Mouse (Mus musculus) heart, embryonic 16.5 days (tissue): ENCODE measurements at regions not wholly inside any gene's neighbourhood (a gene's known extent, or its start where the extent isn't known, plus 50 kb on each side); places are given as distances from the start of the nearest gene placed in this dataset.
A peak's percentile ranks its signal among the peaks of the same experiment; 100 is the strongest.

Experiments
- ATAC-seq: fragments of 200-750 bp; cut with Nextera tagmentation; replicated peaks from 2 replicates; pipeline ENCODE4 v1.8.0; 2017; ENCODE audit warnings: moderate number of reproducible peaks; ENCODE audit not compliant: insufficient read depth, low FRiP score; ENCODE audit errors: extremely low read depth
- H3K27ac ChIP-seq: fragments of 300-500 bp; sonication (generic); 2 replicates; pipeline ENCODE4 v1.5.1; 2014; ENCODE audit warnings: mild to moderate bottlenecking, low read length, control low read depth, moderate library complexity
- H3K27me3 ChIP-seq: fragments of 300-500 bp; sonication (generic); 2 replicates; pipeline ENCODE4 v1.6.1; 2014; ENCODE audit warnings: low read length, mixed read lengths; ENCODE audit not compliant: control insufficient read depth, insufficient read depth
- H3K36me3 ChIP-seq: fragments of 300-500 bp; sonication (generic); 2 replicates; pipeline ENCODE4 v1.6.1; 2014; ENCODE audit not compliant: control insufficient read depth, insufficient read depth
- H3K4me1 ChIP-seq: fragments of 300-500 bp; sonication (generic); 2 replicates; pipeline ENCODE4 v1.6.1; 2014; ENCODE audit warnings: low read length, mixed read lengths; ENCODE audit not compliant: control insufficient read depth, insufficient read depth
- H3K4me2 ChIP-seq: fragments of 300-500 bp; sonication (generic); 2 replicates; pipeline ENCODE4 v1.6.1; 2014; ENCODE audit warnings: low read depth, mild to moderate bottlenecking, control low read depth, low read length
- H3K4me3 ChIP-seq: fragments of 300-500 bp; sonication (generic); 2 replicates; pipeline ENCODE4 v1.5.1; 2014; ENCODE audit warnings: mild to moderate bottlenecking, control low read depth, low read length
- H3K9ac ChIP-seq: fragments of 300-500 bp; sonication (generic); 2 replicates; pipeline ENCODE4 v1.6.1; 2014; ENCODE audit warnings: low read length, control low read depth
- H3K9me3 ChIP-seq: fragments of 300-500 bp; sonication (generic); replicated peaks from 2 replicates; pipeline ENCODE4 v1.6.1; 2016; ENCODE audit warnings: low read length; ENCODE audit not compliant: control insufficient read depth
- WGBS: fragments of 180-500 bp; shearing (Covaris S2); extraction: QIAGEN DNeasy Blood & Tissue Kit; methylation state at CpG from one replicate; pipeline ENCODE4 v1.1.7; 2014; 5-methylcytosine and 5-hydroxymethylcytosine counted together

DNA sequence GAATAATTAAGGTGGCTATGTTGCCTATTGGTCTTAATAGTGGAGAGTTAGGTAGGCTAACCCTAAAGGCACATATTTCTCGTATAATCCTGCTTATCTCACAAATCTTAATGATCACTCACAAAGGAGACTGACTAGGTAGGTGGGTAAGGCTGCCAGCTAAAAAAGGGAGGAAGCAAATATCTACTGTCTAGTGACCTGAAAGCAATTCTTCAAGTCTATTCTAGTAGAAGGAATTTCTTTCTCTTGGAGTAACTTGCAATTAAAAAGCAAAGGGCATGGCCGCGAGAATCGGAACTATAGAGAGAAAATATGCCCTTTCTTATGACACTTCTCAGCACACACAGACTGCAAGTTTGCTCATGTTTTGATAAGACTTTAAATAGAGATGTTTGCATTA, 201.6 kb downstream of the C1d start:
- ATAC-seq, result no peak
- H3K4me2 ChIP-seq, result no peak overlapping the region
- no peak overlapping the region for H3K27ac ChIP-seq

DNA sequence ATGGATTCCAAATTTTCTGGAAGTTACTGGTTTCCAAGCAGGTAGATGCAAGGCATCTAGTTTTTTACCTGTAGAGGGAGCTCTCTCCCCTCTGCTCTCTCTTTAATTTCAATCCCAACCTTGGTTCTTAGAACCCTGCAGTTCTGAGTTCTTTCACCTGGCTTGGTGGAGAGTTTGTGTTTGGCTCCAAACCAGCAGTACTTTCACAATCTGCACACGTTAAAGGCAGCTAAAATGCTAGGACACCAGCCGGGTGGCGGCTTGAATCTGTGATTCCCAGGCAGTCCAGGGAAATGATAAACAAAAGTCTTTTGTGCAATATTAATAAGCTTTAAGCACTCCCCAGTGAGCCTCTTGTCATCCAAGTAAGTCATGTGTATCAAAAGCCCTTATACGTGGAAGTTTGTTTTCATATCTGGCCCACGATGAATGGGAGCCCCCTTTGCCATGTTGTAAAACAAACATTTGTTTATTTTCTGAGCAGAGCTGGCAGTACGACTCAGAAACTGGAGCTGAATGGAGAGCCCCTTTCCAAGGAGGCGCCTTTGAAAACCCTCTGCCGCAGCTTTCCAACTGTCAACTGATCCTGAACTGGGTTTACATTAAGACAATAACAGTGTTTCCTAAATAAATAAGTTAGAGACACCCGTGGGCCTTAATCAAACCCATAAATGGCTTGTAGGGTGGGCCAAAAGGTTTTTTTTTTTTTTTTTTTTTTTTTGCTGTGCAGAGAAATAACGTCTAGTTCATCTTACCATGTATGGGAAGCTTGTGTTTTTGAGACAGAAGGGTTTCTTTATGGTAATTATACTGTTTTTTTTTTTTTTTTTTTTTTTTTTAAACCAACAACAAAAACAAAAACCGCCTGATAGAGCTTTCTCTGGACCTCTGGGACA, 202.9 kb downstream of the C1d start:
- WGBS, result 24% methylated on average over 11 of the region's 11 CpGs
- H3K27me3 ChIP-seq, result no peaks in the 10 kb centered on the region
- H3K27ac ChIP-seq, result peak overlapping the region; percentile 50
- no peak overlapping the region; the same call in 1 of the 2 replicates for H3K9ac ChIP-seq
- ATAC-seq, result peak; percentile 18; the same call in 1 of the 2 replicates
- 0 out of 2 replicates have a peak, but pooled peaks cover 2% of the 10 kb centered on the region for H3K4me1 ChIP-seq
- no peaks in the 10 kb centered on the region for H3K36me3 ChIP-seq
- peak overlapping the region; percentile 67 for H3K4me2 ChIP-seq
- H3K9me3 ChIP-seq, result no peaks in the 10 kb centered on the region
- peak overlapping the region; percentile 43 for H3K4me3 ChIP-seq

More for the DNA sequence above, 201.6 kb downstream of the C1d start:
- no peak overlapping the region for H3K9ac ChIP-seq
- H3K4me1 ChIP-seq, result 0 out of 2 replicates have a peak, but pooled peaks cover 2% of the 10 kb centered on the region
- no peaks in the 10 kb centered on the region for H3K36me3 ChIP-seq
- no peak overlapping the region for H3K4me3 ChIP-seq
- H3K27me3 ChIP-seq, result no peaks in the 10 kb centered on the region
- H3K9me3 ChIP-seq, result no peaks in the 10 kb centered on the region
- 78% methylated on average over 4 of the region's 4 CpGs for WGBS

DNA sequence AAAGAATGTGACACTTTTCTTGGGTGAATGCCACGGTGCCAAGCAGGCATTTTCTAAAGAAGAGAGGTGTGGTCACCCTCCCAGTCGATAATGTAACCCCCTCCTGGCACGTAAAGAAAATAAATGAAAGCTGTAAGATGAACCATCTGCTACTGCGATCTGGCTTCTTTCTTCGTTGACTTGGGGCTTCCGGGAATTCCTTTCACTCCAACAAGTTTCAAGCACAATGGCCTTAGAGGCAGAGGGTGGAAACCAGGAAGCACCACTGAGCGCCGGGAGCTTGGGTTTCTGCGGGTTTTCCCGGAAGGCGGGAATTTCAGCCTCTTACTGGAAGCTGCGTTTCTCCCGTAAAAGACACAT, 203.5 kb downstream of the C1d start:
- Histone ChIP-seq H3K4me1 (0 out of 2 replicates have a peak, but pooled peaks cover 2% of the 10 kb centered on the region), H3K36me3 (no peaks in the 10 kb centered on the region), H3K4me2 (peak overlapping the region; percentile 67), H3K27ac (peak overlapping the region; percentile 50), H3K9ac (peak overlapping the region; percentile 52), H3K27me3 (no peaks in the 10 kb centered on the region), H3K9me3 (no peaks in the 10 kb centered on the region), H3K4me3 (peak overlapping the region; percentile 43)
- 8% methylated on average over 13 of the region's 13 CpGs for WGBS
- ATAC-seq, result peak; percentile 41; the same call in 1 of the 2 replicates

DNA sequence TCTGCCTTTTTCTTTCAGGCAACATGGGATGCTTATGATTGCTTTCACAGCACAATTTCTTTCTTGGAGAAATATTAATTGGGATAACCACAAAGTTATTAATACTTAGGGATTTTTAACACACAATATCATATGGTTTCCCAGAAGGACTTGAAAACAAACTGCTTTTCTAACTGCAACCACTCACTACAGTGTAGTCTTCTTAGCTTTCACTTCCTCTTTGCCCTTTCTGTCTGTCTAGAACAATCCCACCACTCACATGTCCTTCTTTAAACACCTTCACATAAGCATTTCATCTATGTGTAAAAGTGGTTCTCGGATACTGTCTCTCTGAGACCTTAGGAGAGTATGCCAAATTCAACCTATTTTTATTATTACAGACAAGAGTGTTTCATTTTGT, 204.3 kb downstream of the C1d start:
- Histone ChIP-seq H3K4me3 (no peak overlapping the region), H3K4me1 (0 out of 2 replicates have a peak, but pooled peaks cover 2% of the 10 kb centered on the region), H3K9me3 (no peaks in the 10 kb centered on the region), H3K27me3 (no peaks in the 10 kb centered on the region), H3K36me3 (no peaks in the 10 kb centered on the region), H3K4me2 (no peak overlapping the region), H3K9ac (no peak overlapping the region), H3K27ac (no peak overlapping the region)
- no peak for ATAC-seq
- WGBS, result 75% methylated on average over 1 of the region's 1 CpGs

DNA sequence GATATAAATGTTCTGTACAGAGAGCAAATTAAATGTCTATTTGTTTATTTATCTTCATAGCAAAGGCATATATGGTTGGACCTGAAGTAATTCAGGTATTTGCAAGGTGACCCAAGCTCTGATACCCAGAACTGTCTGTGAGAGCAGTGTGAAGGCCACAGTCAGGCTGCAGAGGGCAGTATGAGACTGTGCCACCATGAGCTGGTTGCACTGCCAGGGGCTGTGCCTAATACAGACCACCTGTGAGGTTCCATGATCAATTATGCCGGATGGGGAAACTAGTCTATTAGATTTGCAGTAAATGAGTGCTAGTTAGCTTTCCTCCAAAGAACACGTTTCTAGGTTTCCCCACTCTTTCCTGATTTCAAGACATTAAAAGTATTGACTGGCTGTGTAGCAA, 207.5 kb downstream of the C1d start:
- H3K9ac ChIP-seq, result no peak overlapping the region
- WGBS, result 51% methylated on average over 2 of the region's 2 CpGs
- no peaks in the 10 kb centered on the region for H3K27me3 ChIP-seq
- no peak overlapping the region for H3K27ac ChIP-seq
- no peak overlapping the region for H3K4me3 ChIP-seq
- no peaks in the 10 kb centered on the region for H3K36me3 ChIP-seq
- peaks cover 7% of the 10 kb centered on the region for H3K4me1 ChIP-seq
- H3K9me3 ChIP-seq, result no peaks in the 10 kb centered on the region
- no peak for ATAC-seq
- no peak overlapping the region for H3K4me2 ChIP-seq

DNA sequence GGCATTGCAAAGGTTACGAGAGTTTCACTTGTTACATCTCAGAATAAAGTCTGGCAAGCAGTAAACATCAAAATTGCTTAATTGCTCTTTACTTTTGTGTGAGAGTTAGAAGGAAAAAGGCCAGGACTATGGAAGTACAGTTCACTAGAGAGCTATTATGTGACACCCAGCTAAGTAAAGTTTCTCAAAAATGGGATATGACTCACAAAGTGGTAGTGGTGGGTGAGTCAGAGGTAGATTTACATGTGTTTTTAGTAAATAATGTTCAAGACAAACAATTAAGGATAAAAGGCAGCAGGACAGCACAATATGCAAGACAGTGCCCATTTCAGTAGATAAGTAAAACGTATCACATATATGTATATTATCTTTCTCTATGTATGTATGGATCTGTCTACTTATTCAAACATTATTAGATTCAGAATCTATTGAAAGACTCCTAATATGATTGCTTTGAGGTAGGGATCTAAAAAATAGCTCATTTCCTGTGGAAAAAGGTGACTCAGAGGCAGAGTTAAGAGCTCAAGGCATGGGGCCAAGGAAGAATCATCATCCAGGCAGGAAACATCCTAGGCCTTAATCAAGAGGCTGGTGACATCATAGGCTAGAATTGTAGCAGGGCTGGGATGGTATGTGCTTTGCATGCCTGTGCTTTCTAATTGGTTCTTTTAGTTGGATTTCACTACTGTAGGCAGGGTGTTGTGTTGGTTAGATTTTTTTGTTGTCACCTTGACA, 211.2 kb downstream of the C1d start:
- no peak overlapping the region for H3K9ac ChIP-seq

DNA sequence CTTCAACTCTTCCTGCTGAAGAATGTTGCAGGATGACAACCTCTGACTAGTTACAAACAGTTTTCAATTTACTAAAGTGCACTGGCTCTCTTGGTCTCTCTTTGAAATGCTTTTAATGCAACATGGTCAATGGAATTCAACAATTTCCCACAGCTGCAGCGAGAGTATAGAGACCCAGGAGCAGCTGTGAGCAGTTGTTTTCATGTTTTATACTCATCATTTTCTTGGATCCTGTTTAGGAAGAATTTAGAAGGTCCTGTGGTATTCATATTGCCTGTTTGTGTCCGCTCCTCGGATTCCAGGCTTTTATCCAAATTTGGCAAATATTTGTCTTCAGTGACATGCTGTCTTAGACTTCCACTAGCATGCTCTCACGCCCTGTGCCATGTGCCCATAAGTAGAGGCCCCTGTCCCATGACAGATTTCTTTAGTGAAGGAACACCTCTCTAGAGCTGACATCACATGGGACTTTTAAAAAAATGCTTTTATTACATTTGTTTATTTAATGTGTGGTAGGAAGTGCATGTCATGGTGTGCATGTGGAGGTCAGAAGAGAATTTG, 224.1 kb downstream of the C1d start:
- Histone ChIP-seq H3K4me3 (no peak overlapping the region), H3K36me3 (no peaks in the 10 kb centered on the region), H3K4me1 (no peaks in the 10 kb centered on the region), H3K9me3 (no peaks in the 10 kb centered on the region), H3K9ac (no peak overlapping the region), H3K27me3 (no peaks in the 10 kb centered on the region), H3K4me2 (no peak overlapping the region), H3K27ac (no peak overlapping the region)
- 64% methylated on average over 4 of the region's 4 CpGs for WGBS
- no peak for ATAC-seq

More for the DNA sequence above, 211.2 kb downstream of the C1d start:
- WGBS, result 72% methylated on average over 2 of the region's 2 CpGs
- peak; percentile 90 for ATAC-seq
- Histone ChIP-seq H3K4me2 (no peak overlapping the region), H3K9me3 (no peaks in the 10 kb centered on the region), H3K27ac (peak overlapping the region; percentile 20; the same call in 1 of the 2 replicates), H3K4me1 (peaks cover 5% of the 10 kb centered on the region), H3K4me3 (no peak overlapping the region), H3K27me3 (no peaks in the 10 kb centered on the region), H3K36me3 (no peaks in the 10 kb centered on the region)

DNA sequence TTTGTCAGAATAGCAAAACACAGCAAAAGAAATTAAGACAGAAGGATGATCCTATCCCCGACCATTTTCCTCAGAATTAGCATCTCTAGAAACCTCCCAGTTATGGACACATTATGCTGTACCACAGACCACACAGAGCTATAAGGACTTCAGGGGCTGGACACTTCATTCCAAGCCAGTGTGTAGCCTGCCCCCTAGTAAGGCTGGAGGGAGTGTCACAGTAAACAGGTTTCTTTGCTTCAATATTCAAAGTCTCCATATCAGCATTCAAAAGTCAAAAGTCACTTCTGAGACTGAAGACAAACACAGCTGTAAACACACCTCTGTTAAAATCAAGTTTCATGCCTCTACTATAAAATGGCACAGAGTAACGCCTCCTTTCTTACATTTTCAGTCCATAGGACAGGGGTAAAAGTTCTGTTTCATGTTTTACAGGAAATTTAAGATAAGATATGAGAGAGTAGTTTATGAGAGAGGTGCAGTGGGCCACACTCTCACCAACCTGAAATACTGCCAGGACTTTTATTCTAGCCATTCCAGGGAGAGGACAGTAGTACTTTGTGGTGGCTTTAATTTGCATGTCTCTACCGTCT, 226.6 kb downstream of the C1d start:
- Histone ChIP-seq H3K9me3 (no peaks in the 10 kb centered on the region), H3K9ac (no peak overlapping the region), H3K36me3 (no peaks in the 10 kb centered on the region), H3K27ac (no peak overlapping the region), H3K4me2 (no peak overlapping the region), H3K4me3 (no peak overlapping the region), H3K27me3 (no peaks in the 10 kb centered on the region), H3K4me1 (no peaks in the 10 kb centered on the region)
- no peak for ATAC-seq
- 65% methylated on average over 3 of the region's 3 CpGs for WGBS
